Mouse (Mus musculus) right cerebral cortex, postnatal 25 days (tissue): ENCODE measurements around the gene Cpm.
"Not testable (repeated sequence)": the region's sequence is repeated elsewhere in the genome, so short reads cannot be mapped to it uniquely, and the experiment has no call there.

Experiments used
- DNase-seq: peaks from one replicate; pipeline ENCODE4 v3.0.0; 2022

The Cpm gene

GRCm38 (mm10) chr10:117707114-117707838 lies 78.0 kb downstream of the Cpm start:
- no peak for DNase-seq

GRCm38 (mm10) chr10:117708376-117708775 lies 79.1 kb downstream of the Cpm start:
- DNase-seq = no peak

- no peak for DNase-seq
Measured at GRCm38 (mm10) chr10:117708856-117709255, 79.6 kb downstream of the Cpm start.

- no peak for DNase-seq
Measured at GRCm38 (mm10) chr10:117709326-117709830, 80.1 kb downstream of the Cpm start.

- peak; percentile 73 for DNase-seq
Measured at GRCm38 (mm10) chr10:117709930-117710603, 80.8 kb downstream of the Cpm start.

- DNase-seq = peak; percentile 91
Measured at GRCm38 (mm10) chr10:117710604-117711141, 81.4 kb downstream of the Cpm start, which contains the start of gene Mdm2. Gene Mdm2, minus strand, starts transcription at chr10:117710758.

GRCm38 (mm10) chr10:117711408-117711807 lies 82.1 kb downstream of the Cpm start:
- DNase-seq = no peak

- no peak for DNase-seq
Measured at GRCm38 (mm10) chr10:117712191-117712754, 83.0 kb downstream of the Cpm start.

- DNase-seq = no peak
Measured at GRCm38 (mm10) chr10:117712871-117713270, 83.6 kb downstream of the Cpm start.

GRCm38 (mm10) chr10:117713466-117713865 lies 84.2 kb downstream of the Cpm start:
- no peak for DNase-seq

GRCm38 (mm10) chr10:117714048-117714545 lies 84.8 kb downstream of the Cpm start:
- no peak for DNase-seq

GRCm38 (mm10) chr10:117714928-117715500 lies 85.7 kb downstream of the Cpm start:
- DNase-seq = no peak

- not testable (repeated sequence) for DNase-seq
Measured at GRCm38 (mm10) chr10:117715654-117716053, 86.4 kb downstream of the Cpm start.

GRCm38 (mm10) chr10:117716686-117717085 lies 87.4 kb downstream of the Cpm start:
- no peak for DNase-seq

GRCm38 (mm10) chr10:117717583-117717982 lies 88.3 kb downstream of the Cpm start:
- no peak for DNase-seq

- no peak for DNase-seq
Measured at GRCm38 (mm10) chr10:117718161-117719119, 89.1 kb downstream of the Cpm start.

GRCm38 (mm10) chr10:117724136-117724718 lies 94.9 kb downstream of the Cpm start:
- DNase-seq = no peak

GRCm38 (mm10) chr10:117724804-117725361 lies 95.6 kb downstream of the Cpm start:
- no peak for DNase-seq

- DNase-seq = no peak
Measured at GRCm38 (mm10) chr10:117725671-117726070, 96.4 kb downstream of the Cpm start.

- no peak for DNase-seq
Measured at GRCm38 (mm10) chr10:117726350-117726749, 97.0 kb downstream of the Cpm start.

GRCm38 (mm10) chr10:117726888-117727385 lies 97.6 kb downstream of the Cpm start:
- DNase-seq = no peak
